12 mouse cellular contexts compared by ENCODE assay signal in genomic region chr4:3050847-3051135, GRCm38 (mm10).
DNase-seq lines count a peak whose midpoint lies in the region; ATAC-seq and TF ChIP-seq lines count a peak whose summit lies in the region.
"Had no signal": no experiment of that assay in that cellular context is flagged by ENCODE, and none has a peak within 500 bp of the region (broad histone marks: within the 10 kb centered on the region; RNA-seq: fewer than 3 reads in every experiment).

No protein-coding gene starts in this region.

- no peak for TF ChIP-seq CTCF in midbrain, postnatal 0 days (IDR thresholded peaks at IDR 0.05)

- H3K4me1 ChIP-seq in limb, embryonic 15.5 days = no peaks in the 10 kb centered on the region
- no peaks in the 10 kb centered on the region for H3K4me1 ChIP-seq in limb, embryonic 10.5 days
- H3K4me1 ChIP-seq in midbrain, embryonic 13.5 days (replicated peaks) = no peaks in the 10 kb centered on the region
- no peaks in the 10 kb centered on the region for H3K4me1 ChIP-seq in midbrain, embryonic 14.5 days (ENCODE audit: control insufficient read depth, insufficient read depth, low read length)
- no peaks in the 10 kb centered on the region for H3K4me1 ChIP-seq in midbrain, postnatal 0 days (ENCODE audit: insufficient read depth, low read length)
- H3K4me1 ChIP-seq: neural tube, embryonic 15.5 days had no signal

- ATAC-seq in limb, embryonic 15.5 days (ENCODE audit: insufficient number of reproducible peaks, low FRiP score, low TSS enrichment, low read depth) = peak; percentile 22; the same call in 1 of the 2 replicates
- ATAC-seq in midbrain, embryonic 13.5 days = peak; percentile 3; the same call in 1 of the 2 replicates
- ATAC-seq in midbrain, embryonic 14.5 days (ENCODE audit: low FRiP score, low TSS enrichment) = no peak
- ATAC-seq in midbrain, postnatal 0 days (ENCODE audit: low FRiP score) = peak; percentile 5; the same call in 1 of the 2 replicates

- H3K27ac ChIP-seq in limb, embryonic 15.5 days = no peak overlapping the region
- H3K27ac ChIP-seq in limb, embryonic 10.5 days = no peak overlapping the region
- H3K27ac ChIP-seq in midbrain, embryonic 13.5 days = no peak overlapping the region
- no peak overlapping the region for H3K27ac ChIP-seq in midbrain, embryonic 14.5 days (replicated peaks; ENCODE audit: low read depth, low read length)
- no peak overlapping the region for H3K27ac ChIP-seq in midbrain, postnatal 0 days (ENCODE audit: low read depth, low read length)
- H3K27ac ChIP-seq: hindbrain, postnatal 0 days; kidney, postnatal 0 days; neural tube, embryonic 15.5 days had no signal

- H3K9me3 ChIP-seq in limb, embryonic 15.5 days = peaks cover 56% of the 10 kb centered on the region
- peaks cover 60% of the 10 kb centered on the region for H3K9me3 ChIP-seq in limb, embryonic 10.5 days (replicated peaks)
- peaks cover 60% of the 10 kb centered on the region for H3K9me3 ChIP-seq in midbrain, embryonic 13.5 days
- peaks cover 60% of the 10 kb centered on the region for H3K9me3 ChIP-seq in midbrain, embryonic 14.5 days (ENCODE audit: control insufficient read depth, low read length)
- peaks cover 60% of the 10 kb centered on the region for H3K9me3 ChIP-seq in midbrain, postnatal 0 days (ENCODE audit: low read length)

- DNase-seq in heart, adult 11 months = peak; percentile 84
- no peak for DNase-seq in heart, adult 9 months (ENCODE audit: low spot score in 2 of 2)
- no peak for DNase-seq in limb, embryonic 10.5 days (ENCODE audit: low spot score)
- DNase-seq in midbrain, embryonic 14.5 days = no peak
- no peak for DNase-seq in midbrain, postnatal 0 days (ENCODE audit: low spot score)
- DNase-seq: layer of hippocampus, adult 9-11 months; thymus, postnatal 25 days had no signal

- no peaks in the 10 kb centered on the region for H3K27me3 ChIP-seq in limb, embryonic 15.5 days
- H3K27me3 ChIP-seq in limb, embryonic 10.5 days (ENCODE audit: low read depth, poor library complexity, severe bottlenecking) = no peaks in the 10 kb centered on the region
- no peaks in the 10 kb centered on the region for H3K27me3 ChIP-seq in midbrain, embryonic 13.5 days
- H3K27me3 ChIP-seq in midbrain, embryonic 14.5 days (ENCODE audit: control insufficient read depth, insufficient read depth, low read length) = no peaks in the 10 kb centered on the region
- H3K27me3 ChIP-seq in midbrain, postnatal 0 days (ENCODE audit: insufficient read depth, low read length) = no peaks in the 10 kb centered on the region
- H3K27me3 ChIP-seq: neural tube, embryonic 15.5 days had no signal

- 80% methylated on average over 3 of the region's 3 CpGs for WGBS in limb, embryonic 15.5 days
- WGBS in limb, embryonic 10.5 days = 88% methylated on average over 3 of the region's 3 CpGs
- 81% methylated on average over 3 of the region's 3 CpGs for WGBS in midbrain, embryonic 13.5 days
- WGBS in midbrain, embryonic 14.5 days = 80% methylated on average over 3 of the region's 3 CpGs
- 76% methylated on average over 3 of the region's 3 CpGs for WGBS in midbrain, postnatal 0 days

- H3K36me3 ChIP-seq in limb, embryonic 15.5 days = no peaks in the 10 kb centered on the region
- no peaks in the 10 kb centered on the region for H3K36me3 ChIP-seq in limb, embryonic 10.5 days
- no peaks in the 10 kb centered on the region for H3K36me3 ChIP-seq in midbrain, embryonic 13.5 days
- H3K36me3 ChIP-seq in midbrain, embryonic 14.5 days (ENCODE audit: control insufficient read depth, insufficient read depth, low read length) = no peaks in the 10 kb centered on the region
- no peaks in the 10 kb centered on the region for H3K36me3 ChIP-seq in midbrain, postnatal 0 days (ENCODE audit: insufficient read depth, low read length)
- H3K36me3 ChIP-seq: neural tube, embryonic 15.5 days had no signal

- no peak overlapping the region for H3K9ac ChIP-seq in limb, embryonic 15.5 days
- H3K9ac ChIP-seq in midbrain, embryonic 13.5 days (replicated peaks) = no peak overlapping the region
- H3K9ac ChIP-seq in midbrain, embryonic 14.5 days (replicated peaks; ENCODE audit: low read length) = no peak overlapping the region
- no peak overlapping the region for H3K9ac ChIP-seq in midbrain, postnatal 0 days (replicated peaks; ENCODE audit: low read length, poor library complexity, severe bottlenecking)
- H3K9ac ChIP-seq: neural tube, embryonic 15.5 days had no signal

- no peak overlapping the region for H3K4me3 ChIP-seq in limb, embryonic 15.5 days
- H3K4me3 ChIP-seq in limb, embryonic 10.5 days = no peak overlapping the region
- no peak overlapping the region for H3K4me3 ChIP-seq in midbrain, embryonic 13.5 days (replicated peaks)
- no peak overlapping the region for H3K4me3 ChIP-seq in midbrain, embryonic 14.5 days (replicated peaks; ENCODE audit: low read depth, low read length)
- H3K4me3 ChIP-seq in midbrain, postnatal 0 days (ENCODE audit: low read depth, low read length) = no peak overlapping the region
- H3K4me3 ChIP-seq: neural tube, embryonic 15.5 days had no signal

- H3K4me2 ChIP-seq in limb, embryonic 15.5 days = no peak overlapping the region
- no peak overlapping the region for H3K4me2 ChIP-seq in midbrain, embryonic 13.5 days (replicated peaks)
- no peak overlapping the region for H3K4me2 ChIP-seq in midbrain, embryonic 14.5 days (ENCODE audit: low read length)
- no peak overlapping the region for H3K4me2 ChIP-seq in midbrain, postnatal 0 days (ENCODE audit: low read depth, low read length, poor library complexity, severe bottlenecking)
- H3K4me2 ChIP-seq: neural tube, embryonic 15.5 days had no signal
